Mouse (Mus musculus) limb, embryonic 15.5 days (tissue): ENCODE measurements at regions not wholly inside any gene's neighbourhood (a gene's known extent, or its start where the extent isn't known, plus 50 kb on each side); places are given as distances from the start of the nearest gene placed in this dataset.
"Not testable (repeated sequence)": the region's sequence is repeated elsewhere in the genome, so short reads cannot be mapped to it uniquely, and the experiment has no call there.

Source experiments
- ATAC-seq: fragments of 200-750 bp; cut with Nextera tagmentation; 2 replicates; pipeline ENCODE4 v1.8.0; 2017; ENCODE audit warnings: low read depth, moderate TSS enrichment; ENCODE audit not compliant: insufficient number of reproducible peaks, low FRiP score, low TSS enrichment
- H3K27ac ChIP-seq: fragments of 300-500 bp; sonication (generic); 2 replicates; pipeline ENCODE4 v1.5.1; 2015; ENCODE audit warnings: moderate library complexity, mild to moderate bottlenecking, inconsistent platforms
- H3K27me3 ChIP-seq: fragments of 300-500 bp; sonication (generic); 2 replicates; pipeline ENCODE4 v1.6.1; 2015; ENCODE audit warnings: inconsistent platforms
- H3K36me3 ChIP-seq: fragments of 300-500 bp; sonication (generic); 2 replicates; pipeline ENCODE4 v1.6.1; 2015; ENCODE audit warnings: inconsistent platforms
- H3K4me1 ChIP-seq: fragments of 300-500 bp; sonication (generic); 2 replicates; pipeline ENCODE4 v1.6.1; 2015; ENCODE audit warnings: inconsistent platforms
- H3K4me2 ChIP-seq: fragments of 300-500 bp; sonication (generic); 2 replicates; pipeline ENCODE4 v1.6.1; 2015; ENCODE audit warnings: mild to moderate bottlenecking, inconsistent platforms
- H3K4me3 ChIP-seq: fragments of 300-500 bp; sonication (generic); 2 replicates; pipeline ENCODE4 v1.5.1; 2015; ENCODE audit warnings: mild to moderate bottlenecking, inconsistent platforms
- H3K9ac ChIP-seq: fragments of 300-500 bp; sonication (generic); 2 replicates; pipeline ENCODE4 v1.6.1; 2015; ENCODE audit warnings: inconsistent platforms
- H3K9me3 ChIP-seq: fragments of 300-500 bp; sonication (generic); 2 replicates; pipeline ENCODE4 v1.6.1; 2016; ENCODE audit warnings: inconsistent platforms
- WGBS: fragments of 180-500 bp; shearing (Covaris S2); methylation state at CpG from one replicate; pipeline ENCODE4 v1.1.7; 2015; 5-methylcytosine and 5-hydroxymethylcytosine counted together

GRCm38 (mm10) chr13:16416356-16417019 lies 404.8 kb downstream of the Inhba start:
- Histone ChIP-seq H3K9ac (no peak overlapping the region), H3K27me3 (no peaks in the 10 kb centered on the region), H3K4me1 (no peaks in the 10 kb centered on the region), H3K36me3 (no peaks in the 10 kb centered on the region), H3K4me2 (no peak overlapping the region), H3K27ac (no peak overlapping the region), H3K9me3 (no peaks in the 10 kb centered on the region), H3K4me3 (no peak overlapping the region)
- WGBS: 40% methylated on average over 2 of the region's 2 CpGs
- no peak for ATAC-seq

- no peaks in the 10 kb centered on the region for H3K36me3 ChIP-seq
- no peaks in the 10 kb centered on the region for H3K27me3 ChIP-seq
- H3K9me3 ChIP-seq: no peaks in the 10 kb centered on the region
- no peak overlapping the region for H3K4me2 ChIP-seq
- H3K9ac ChIP-seq: no peak overlapping the region
- H3K4me1 ChIP-seq: no peaks in the 10 kb centered on the region
- H3K27ac ChIP-seq: no peak overlapping the region
- WGBS: 72% methylated on average over 2 of the region's 2 CpGs
- no peak for ATAC-seq
- no peak overlapping the region for H3K4me3 ChIP-seq
Measured at GRCm38 (mm10) chr13:16424147-16424546, 412.5 kb downstream of the Inhba start.

DNA sequence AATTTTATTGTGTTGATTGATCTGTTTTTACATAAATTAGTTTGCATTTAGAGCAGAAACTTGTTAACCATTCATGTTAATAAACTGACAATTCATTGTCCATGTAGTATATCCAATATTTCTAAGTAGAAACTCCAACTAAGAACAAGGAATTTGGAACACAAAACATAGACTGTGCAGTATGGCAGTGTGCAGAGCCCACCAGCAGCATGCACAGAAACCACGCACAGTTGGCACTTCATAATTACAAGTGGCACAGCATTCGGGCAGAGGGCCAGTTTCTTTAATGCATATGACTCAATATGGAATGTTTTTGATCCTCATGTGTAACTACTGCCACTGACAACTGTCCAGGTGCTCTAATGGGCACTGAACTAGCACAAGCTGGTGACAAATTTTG lies 423.8 kb downstream of the Inhba start:
- H3K4me1 ChIP-seq: no peaks in the 10 kb centered on the region
- H3K27me3 ChIP-seq: no peaks in the 10 kb centered on the region
- H3K9ac ChIP-seq: no peak overlapping the region
- H3K4me2 ChIP-seq: no peak overlapping the region
- no peaks in the 10 kb centered on the region for H3K9me3 ChIP-seq
- H3K36me3 ChIP-seq: no peaks in the 10 kb centered on the region
- no peak overlapping the region for H3K27ac ChIP-seq
- WGBS: 69% methylated on average over 2 of the region's 2 CpGs
- H3K4me3 ChIP-seq: no peak overlapping the region
- no peak for ATAC-seq

DNA sequence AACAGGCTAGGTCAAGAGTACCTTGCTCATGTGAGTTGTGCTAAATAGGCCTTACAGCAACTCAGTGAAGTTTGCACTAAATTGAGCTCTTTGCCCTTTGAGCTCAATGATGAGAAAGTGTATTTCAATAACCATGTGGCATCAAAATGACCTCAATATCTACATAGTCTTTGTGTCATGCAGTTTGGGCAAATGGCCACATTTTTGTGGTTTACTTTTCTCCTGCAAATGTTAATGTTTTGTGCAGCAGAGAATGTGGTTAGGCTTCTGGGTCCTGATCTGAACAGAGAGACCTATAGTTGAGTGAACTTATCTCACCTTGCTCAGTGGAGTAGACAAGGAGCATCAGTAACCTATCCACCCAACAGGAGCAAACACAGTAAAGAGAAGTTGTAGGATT lies 441.6 kb downstream of the Inhba start:
- Histone ChIP-seq H3K27ac (no peak overlapping the region), H3K36me3 (no peaks in the 10 kb centered on the region), H3K9me3 (no peaks in the 10 kb centered on the region), H3K4me3 (no peak overlapping the region), H3K9ac (no peak overlapping the region), H3K27me3 (no peaks in the 10 kb centered on the region), H3K4me1 (no peaks in the 10 kb centered on the region), H3K4me2 (no peak overlapping the region)
- ATAC-seq: no peak

GRCm38 (mm10) chr13:16459743-16460142 lies 448.1 kb downstream of the Inhba start:
- Histone ChIP-seq H3K27me3 (no peaks in the 10 kb centered on the region), H3K4me2 (no peak overlapping the region), H3K4me1 (no peaks in the 10 kb centered on the region), H3K36me3 (no peaks in the 10 kb centered on the region), H3K4me3 (no peak overlapping the region), H3K9me3 (no peaks in the 10 kb centered on the region), H3K9ac (no peak overlapping the region), H3K27ac (no peak overlapping the region)
- 75% methylated on average over 2 of the region's 2 CpGs for WGBS
- ATAC-seq: no peak

DNA sequence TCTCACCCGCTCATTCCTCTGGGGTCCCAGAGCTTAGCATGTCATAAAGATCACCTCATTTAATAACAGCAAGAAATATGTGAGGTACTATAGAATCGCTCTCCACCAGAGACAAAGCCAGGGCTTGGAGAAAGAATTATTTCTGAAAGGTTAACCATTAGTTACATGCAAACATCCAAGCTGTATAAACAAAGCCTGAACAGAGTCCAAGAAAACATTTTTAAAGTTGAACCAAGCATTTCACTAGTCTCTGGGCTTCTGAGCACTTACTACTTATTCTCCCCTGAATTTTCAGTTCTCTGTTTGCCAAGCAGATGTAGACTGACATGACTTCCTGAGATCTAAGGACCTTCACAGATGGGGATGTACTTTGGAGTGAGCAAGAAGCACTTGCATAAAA lies 450.0 kb downstream of the Inhba start:
- H3K27me3 ChIP-seq: no peaks in the 10 kb centered on the region
- H3K4me3 ChIP-seq: no peak overlapping the region
- no peak for ATAC-seq
- no peak overlapping the region for H3K9ac ChIP-seq
- 75% methylated on average over 2 of the region's 2 CpGs for WGBS
- H3K9me3 ChIP-seq: no peaks in the 10 kb centered on the region
- H3K4me1 ChIP-seq: no peaks in the 10 kb centered on the region
- H3K27ac ChIP-seq: no peak overlapping the region
- H3K36me3 ChIP-seq: no peaks in the 10 kb centered on the region
- no peak overlapping the region for H3K4me2 ChIP-seq

DNA sequence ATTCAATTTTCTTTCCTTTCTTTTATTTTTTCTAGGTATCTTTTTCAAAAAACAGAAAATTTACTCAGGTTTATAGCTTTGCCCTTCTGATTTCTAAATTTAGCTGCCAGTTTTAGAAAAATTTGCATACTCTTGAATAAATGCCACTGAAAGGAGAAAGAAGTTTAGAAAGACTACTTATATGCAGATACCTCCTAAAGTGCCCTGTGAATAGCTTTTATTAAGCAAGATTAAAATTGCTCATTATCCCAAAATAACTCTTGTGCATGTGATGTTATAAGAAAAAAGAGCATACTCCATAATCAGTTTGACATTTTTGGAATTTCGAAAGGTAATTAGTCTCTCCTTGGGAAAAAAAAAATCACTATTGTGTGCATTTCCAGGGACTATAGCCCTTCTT lies 453.2 kb downstream of the Inhba start:
- Histone ChIP-seq H3K4me2 (no peak overlapping the region), H3K4me3 (no peak overlapping the region), H3K27me3 (no peaks in the 10 kb centered on the region), H3K9me3 (no peaks in the 10 kb centered on the region), H3K27ac (no peak overlapping the region), H3K36me3 (no peaks in the 10 kb centered on the region), H3K9ac (no peak overlapping the region), H3K4me1 (no peaks in the 10 kb centered on the region)
- no peak for ATAC-seq
- 85% methylated on average over 1 of the region's 1 CpGs for WGBS

- Histone ChIP-seq H3K27ac (no peak overlapping the region), H3K9ac (no peak overlapping the region), H3K4me2 (no peak overlapping the region), H3K36me3 (no peaks in the 10 kb centered on the region), H3K27me3 (no peaks in the 10 kb centered on the region), H3K9me3 (no peaks in the 10 kb centered on the region), H3K4me3 (no peak overlapping the region), H3K4me1 (no peaks in the 10 kb centered on the region)
- ATAC-seq: no peak
- 58% methylated on average over 1 of the region's 1 CpGs for WGBS
Measured at GRCm38 (mm10) chr13:16465317-16465716, 453.7 kb downstream of the Inhba start.

DNA sequence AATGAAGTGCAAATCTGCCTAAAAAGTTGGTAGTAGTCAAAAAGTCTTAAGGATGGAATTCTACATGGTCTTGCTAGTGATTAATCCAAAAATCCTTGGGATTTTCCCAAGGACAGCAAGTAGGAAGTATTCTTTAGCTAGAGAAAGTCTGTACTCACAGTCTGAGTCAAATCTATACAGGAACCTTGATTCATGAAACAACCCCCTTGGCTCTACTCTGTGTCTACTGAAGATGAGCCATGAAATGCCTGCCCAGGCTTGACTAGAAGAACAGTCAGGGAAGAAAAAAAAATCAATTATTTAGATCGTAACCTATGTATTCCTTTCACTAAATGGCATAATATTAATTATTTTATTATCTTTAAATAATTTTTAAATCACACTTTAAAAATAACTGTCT lies 454.2 kb downstream of the Inhba start:
- ATAC-seq: no peak
- H3K4me3 ChIP-seq: no peak overlapping the region
- H3K27ac ChIP-seq: no peak overlapping the region
- H3K27me3 ChIP-seq: no peaks in the 10 kb centered on the region
- H3K4me2 ChIP-seq: no peak overlapping the region
- H3K9ac ChIP-seq: no peak overlapping the region
- no peaks in the 10 kb centered on the region for H3K36me3 ChIP-seq
- H3K9me3 ChIP-seq: no peaks in the 10 kb centered on the region
- no peaks in the 10 kb centered on the region for H3K4me1 ChIP-seq
- WGBS: 86% methylated on average over 1 of the region's 1 CpGs

GRCm38 (mm10) chr13:16476515-16476914 lies 464.9 kb downstream of the Inhba start:
- 77% methylated on average over 1 of the region's 1 CpGs for WGBS
- no peak overlapping the region for H3K4me3 ChIP-seq
- H3K36me3 ChIP-seq: no peaks in the 10 kb centered on the region
- H3K9ac ChIP-seq: no peak overlapping the region
- ATAC-seq: no peak
- no peaks in the 10 kb centered on the region for H3K9me3 ChIP-seq
- H3K27ac ChIP-seq: no peak overlapping the region
- H3K4me1 ChIP-seq: no peaks in the 10 kb centered on the region
- no peaks in the 10 kb centered on the region for H3K27me3 ChIP-seq
- H3K4me2 ChIP-seq: no peak overlapping the region

DNA sequence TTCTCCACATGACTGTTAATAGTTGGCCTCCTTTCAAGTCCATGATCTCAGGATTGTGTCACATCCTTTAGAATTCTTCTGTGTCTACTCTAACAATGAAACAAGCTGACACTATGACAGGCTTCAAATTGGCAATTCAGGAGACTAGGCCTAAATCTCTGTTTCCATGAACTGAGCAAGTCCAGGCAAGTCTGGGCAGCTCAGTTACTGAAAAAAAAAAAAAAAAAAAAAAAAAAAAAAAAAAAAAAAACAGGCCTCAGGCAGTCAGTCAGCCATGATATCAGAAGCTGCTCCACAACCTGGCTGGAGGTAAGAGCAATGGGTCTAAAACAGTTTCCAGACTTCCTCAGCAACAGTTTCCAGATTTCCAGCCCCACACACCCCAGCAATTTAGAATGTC lies 475.6 kb downstream of the Inhba start:
- Histone ChIP-seq H3K4me3 (no peak overlapping the region), H3K9me3 (no peaks in the 10 kb centered on the region), H3K27me3 (no peaks in the 10 kb centered on the region), H3K4me1 (no peaks in the 10 kb centered on the region), H3K36me3 (no peaks in the 10 kb centered on the region), H3K27ac (no peak overlapping the region), H3K9ac (no peak overlapping the region), H3K4me2 (no peak overlapping the region)
- no peak for ATAC-seq

DNA sequence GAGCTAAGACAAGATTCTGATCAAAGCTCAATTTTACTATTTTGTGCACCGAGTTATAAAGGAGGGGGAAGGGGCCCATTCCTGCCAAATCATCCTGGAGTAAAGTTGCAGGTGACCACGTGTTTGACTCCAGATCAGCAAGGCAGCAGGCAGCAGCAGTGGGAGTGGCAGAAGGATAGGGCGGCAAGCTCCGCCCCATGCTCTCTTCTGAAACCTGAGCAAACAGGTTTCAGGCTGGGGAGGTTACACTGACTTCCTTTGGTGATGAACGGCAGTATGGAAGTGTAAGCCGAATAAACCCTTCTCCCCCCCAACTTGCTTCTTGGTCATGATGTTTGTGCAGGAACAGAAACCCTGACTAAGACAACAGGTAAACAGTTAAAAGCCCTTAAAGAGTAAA lies 479.0 kb downstream of the Inhba start:
- 38% methylated on average over 6 of the region's 6 CpGs for WGBS
- H3K4me3 ChIP-seq, H3K9me3 ChIP-seq, H3K27ac ChIP-seq, H3K4me2 ChIP-seq, H3K9ac ChIP-seq, H3K27me3 ChIP-seq, H3K36me3 ChIP-seq, H3K4me1 ChIP-seq, ATAC-seq: not testable (repeated sequence)

GRCm38 (mm10) chr13:16498052-16498451 lies 486.4 kb downstream of the Inhba start:
- no peaks in the 10 kb centered on the region for H3K36me3 ChIP-seq
- no peak overlapping the region for H3K4me2 ChIP-seq
- H3K9ac ChIP-seq: no peak overlapping the region
- no peaks in the 10 kb centered on the region for H3K4me1 ChIP-seq
- no peaks in the 10 kb centered on the region for H3K9me3 ChIP-seq
- no peak for ATAC-seq
- no peak overlapping the region for H3K27ac ChIP-seq
- H3K4me3 ChIP-seq: no peak overlapping the region
- 56% methylated on average over 1 of the region's 1 CpGs for WGBS
- no peaks in the 10 kb centered on the region for H3K27me3 ChIP-seq
